Mouse (Mus musculus) spleen, postnatal 10 days (tissue): ENCODE data around the gene Slc26a5.
A peak's percentile ranks its signal among the peaks of the same experiment; 100 is the strongest.

Experiments
- DNase-seq, 2 experiments: peaks; one replicate each; pipeline ENCODE4 v3.0.0; 2021 to 2022; ENCODE audit warnings: low spot score in 2 of 2

Slc26a5 gene

DNA sequence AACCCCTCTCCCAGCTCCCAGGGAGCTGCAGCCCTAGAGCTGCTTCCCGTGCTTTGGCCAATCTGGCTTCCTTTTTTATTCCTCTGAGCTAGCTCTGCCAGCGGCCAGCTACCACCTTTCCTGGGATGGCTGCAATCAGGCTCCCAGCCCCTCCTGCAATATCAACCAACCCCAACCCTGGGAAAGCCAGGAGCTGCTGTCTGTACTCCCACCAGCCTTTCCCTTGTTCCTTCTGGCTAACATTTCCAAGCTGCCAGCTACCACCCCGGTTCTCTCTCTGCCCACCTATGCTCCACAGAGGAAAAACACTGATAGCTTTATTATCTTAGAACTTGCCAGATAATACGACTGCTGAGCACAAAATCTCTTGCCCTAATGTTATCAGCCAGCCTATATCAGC lies 60.6 kb downstream of the Slc26a5 start:
- DNase-seq = no peak

- DNase-seq = no peak
These were observed 61.7 kb downstream of the Slc26a5 start for GRCm38 (mm10) chr5:21803691-21804188.

- DNase-seq = no peak
These were observed 62.5 kb downstream of the Slc26a5 start for GRCm38 (mm10) chr5:21802907-21803306.

- DNase-seq = no peak
These were observed 73.2 kb downstream of the Slc26a5 start for GRCm38 (mm10) chr5:21792166-21792565.

- DNase-seq = no peak
These were observed 76.3 kb downstream of the Slc26a5 start for GRCm38 (mm10) chr5:21789061-21789460.

- no peak for DNase-seq
These were observed 78.0 kb downstream of the Slc26a5 start for GRCm38 (mm10) chr5:21787186-21788105.

GRCm38 (mm10) chr5:21786258-21787185 lies 78.9 kb downstream of the Slc26a5 start:
- DNase-seq = peak; percentile 90 to 93

DNA sequence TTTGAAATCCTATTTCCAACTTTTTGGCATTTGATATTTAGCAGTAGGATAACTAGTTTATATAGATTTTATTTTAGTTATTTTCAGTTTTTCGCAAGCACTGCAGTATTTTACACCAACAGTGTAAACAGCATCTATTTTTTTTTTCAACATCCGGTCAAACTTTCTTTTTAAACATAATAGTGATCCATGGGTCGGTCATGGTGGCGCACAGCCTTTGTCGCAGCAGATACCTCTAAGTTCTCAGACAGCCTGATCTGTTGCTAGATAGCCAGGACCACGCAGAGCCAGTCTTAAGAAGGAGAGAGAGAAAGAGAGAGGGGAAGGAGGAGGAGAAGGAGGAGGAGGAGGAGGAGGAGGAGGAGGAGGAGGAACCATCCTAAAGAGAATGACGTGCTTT lies 79.6 kb downstream of the Slc26a5 start:
- DNase-seq = peak; percentile 25 to 26

DNA sequence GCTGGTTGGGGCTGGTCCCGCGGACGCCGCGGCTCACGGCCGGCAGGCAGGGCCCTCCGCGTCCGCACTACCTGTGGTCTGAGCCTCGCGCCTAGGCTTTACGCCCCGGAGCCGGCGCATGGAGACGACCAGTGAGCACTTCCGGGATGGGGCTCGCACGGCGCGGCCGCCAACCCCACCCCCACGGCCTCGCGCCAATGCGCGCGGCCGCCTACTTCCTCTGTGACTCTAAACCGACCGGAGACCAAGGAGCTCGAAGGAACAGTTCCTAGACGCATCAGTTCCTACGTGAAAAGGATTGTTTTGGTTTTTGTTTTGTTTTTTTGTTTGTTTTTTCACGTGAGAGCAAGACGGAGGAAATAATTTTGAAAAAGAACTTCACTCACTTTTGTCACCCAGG lies 80.4 kb downstream of the Slc26a5 start, which contains the start of the genes Dnajc2 and Psmc2:
TSS of gene Dnajc2 (minus strand) at position 199 of the 400 bp plus-strand sequence.
TSS of gene Psmc2 (plus strand) at position 231 of the 400 bp plus-strand sequence.
- DNase-seq = peak; percentile 82 to 91

GRCm38 (mm10) chr5:21784161-21785052 lies 81.0 kb downstream of the Slc26a5 start:
- peak; percentile 20 to 48 for DNase-seq

GRCm38 (mm10) chr5:21776491-21776890 lies 88.9 kb downstream of the Slc26a5 start:
- DNase-seq = no peak

GRCm38 (mm10) chr5:21769841-21770240 lies 95.6 kb downstream of the Slc26a5 start:
- DNase-seq = no peak

- DNase-seq = no peak
These were observed 96.9 kb downstream of the Slc26a5 start for GRCm38 (mm10) chr5:21768506-21768905.
